Mouse (Mus musculus) heart, adult 2 months (tissue): ENCODE results near the gene Gnb2. TPM values are rescaled to one million over a fixed set of nuclear protein-coding genes. Genes with fewer than 3 reads are reported as not detected.
A peak's percentile ranks its signal among the peaks of the same experiment; 100 is the strongest.

ENCODE experiments used
- DNase-seq, 2 experiments: peaks; one replicate each; pipeline ENCODE4 v3.0.0; 2021
- H3K27ac ChIP-seq: fragments of 200-600 bp; 2 replicates; pipeline ENCODE4 v1.8.1; 2022
- H3K27me3 ChIP-seq: fragments of 200-500 bp; 2 replicates; pipeline ENCODE4 v1.6.1; 2012; ENCODE audit warnings: mild to moderate bottlenecking, low read length, inconsistent platforms, mixed read lengths; ENCODE audit not compliant: control insufficient read depth, insufficient read depth
- H3K36me3 ChIP-seq: fragments of 200-500 bp; 2 replicates; pipeline ENCODE4 v1.6.1; 2012; ENCODE audit warnings: low read length, inconsistent platforms; ENCODE audit not compliant: control insufficient read depth, insufficient read depth
- H3K4me1 ChIP-seq: fragments of 200-500 bp; 2 replicates; pipeline ENCODE4 v1.6.1; 2011; ENCODE audit warnings: low read length; ENCODE audit not compliant: control insufficient read depth, insufficient read depth
- H3K4me3 ChIP-seq: fragments of 200-600 bp; 2 replicates; pipeline ENCODE4 v1.8.1; 2022
- H3K79me2 ChIP-seq: fragments of 200-500 bp; replicated peaks from 2 replicates; pipeline ENCODE4 v1.6.1; 2012; ENCODE audit warnings: mild to moderate bottlenecking, inconsistent platforms, low read length, moderate library complexity, mixed read lengths; ENCODE audit not compliant: control insufficient read depth, insufficient read depth
- H3K9ac ChIP-seq: fragments of 200-500 bp; 2 replicates; pipeline ENCODE4 v1.6.1; 2012; ENCODE audit warnings: low read depth, mild to moderate bottlenecking, control low read depth, inconsistent platforms, low read length, mixed read lengths
- CTCF ChIP-seq: fragments of 200-600 bp; IDR thresholded peaks from 2 replicates; pipeline ENCODE4 v1.8.1; 2022; ENCODE audit warnings: antibody characterized with exemption, mild to moderate bottlenecking, moderate library complexity
- EP300 ChIP-seq: fragments of 200-500 bp; IDR thresholded peaks from 2 replicates; pipeline ENCODE4 v1.6.1; 2011; ENCODE audit warnings: low read depth, low read length, control low read depth; ENCODE audit not compliant: insufficient read depth
- POLR2A ChIP-seq: fragments of 200-500 bp; IDR thresholded peaks from 2 replicates; pipeline ENCODE4 v1.6.1; 2011; ENCODE audit warnings: mild to moderate bottlenecking, low read depth, low read length, control low read depth; ENCODE audit not compliant: insufficient read depth
- WGBS: fragments of 180-500 bp; shearing (Covaris S2); methylation state at CpG from one replicate; pipeline ENCODE4 v1.1.7; 2018; 5-methylcytosine and 5-hydroxymethylcytosine counted together
- intact Hi-C: fragments of 180-260 bp; cut with DNase I; formaldehyde crosslinking; loops from one replicate; pipeline ENCODE4 v1.15.1; 2025
- polyA plus RNA-seq: library from polyadenylated mRNA; depleted of rRNA; stranded (reverse); fragments of >200 nt; gene quantifications from 2 replicates; pipeline ENCODE4 v1.2.3, GENCODE M21; 2012
- total RNA-seq, 2 experiments: library from RNA; stranded (reverse); gene quantifications; 2 replicates each; pipeline ENCODE4 v1.2.3; 2021

The Gnb2 gene
- total and polyA plus RNA-seq, 3 experiments = 222 to 448 (median 249) TPM

GRCm38 (mm10) chr5:137535318-137535717, 2.0 kb upstream of the Gnb2 start:
- Histone ChIP-seq H3K79me2 (peaks cover 5% of the 10 kb centered on the region; the same call in 1 of the 2 replicates), H3K27me3 (no peaks in the 10 kb centered on the region), H3K4me1 (no peaks in the 10 kb centered on the region; the same call in 1 of the 2 replicates), H3K36me3 (no peaks in the 10 kb centered on the region), H3K27ac (no peak overlapping the region), H3K9ac (no peak overlapping the region), H3K4me3 (no peak overlapping the region)
- intact Hi-C loops = no loop called here
- no peak for DNase-seq
- no peak for TF ChIP-seq POLR2A
- no peak for TF ChIP-seq CTCF
- TF ChIP-seq EP300 = no peak
- 71% methylated on average over 9 of the region's 9 CpGs for WGBS

DNA sequence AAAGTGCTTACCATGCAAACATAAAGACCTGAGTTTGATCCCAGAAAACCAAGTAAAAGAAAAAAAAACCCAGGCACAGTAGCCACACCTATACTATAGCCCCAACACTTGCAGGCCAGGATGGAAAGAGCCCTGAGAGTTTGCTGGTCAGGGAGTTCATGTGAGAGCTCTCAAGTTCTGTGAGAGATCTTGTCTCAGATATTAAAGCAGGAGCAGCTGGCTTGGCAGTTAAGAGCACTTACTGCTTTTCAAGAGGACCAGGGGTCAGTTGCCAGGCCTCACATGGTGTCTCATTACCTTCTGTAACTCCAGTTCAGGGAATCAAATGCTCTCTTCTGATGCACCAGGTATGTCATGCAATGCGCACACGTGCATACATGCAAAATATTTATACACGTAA, 1.5 kb upstream of the Gnb2 start:
- Histone ChIP-seq H3K4me1 (peaks cover 2% of the 10 kb centered on the region; the same call in 1 of the 2 replicates), H3K4me3 (no peak overlapping the region), H3K27ac (no peak overlapping the region), H3K9ac (no peak overlapping the region), H3K27me3 (no peaks in the 10 kb centered on the region), H3K36me3 (no peaks in the 10 kb centered on the region), H3K79me2 (peaks cover 5% of the 10 kb centered on the region; the same call in 1 of the 2 replicates)
- intact Hi-C loops = loop anchor here (5.0 kb wide), 1 partner anchor 213 kb away; the partner anchor contains the start of gene Tsc22d4
- DNase-seq = no peak
- 96% methylated on average over 3 of the region's 3 CpGs for WGBS
- TF ChIP-seq POLR2A (no peak), CTCF (no peak), EP300 (no peak)

GRCm38 (mm10) chr5:137532808-137533116, 548 bp downstream of the Gnb2 start:
- 0% methylated on average over 11 of the region's 12 CpGs for WGBS
- H3K4me3 ChIP-seq = peak overlapping the region; percentile 72
- peaks cover 2% of the 10 kb centered on the region; the same call in 1 of the 2 replicates for H3K4me1 ChIP-seq
- no peak for DNase-seq
- H3K27ac ChIP-seq = peak overlapping the region; percentile 100
- no peak for TF ChIP-seq POLR2A
- no peak for TF ChIP-seq EP300
- no peak for TF ChIP-seq CTCF
- peaks cover 5% of the 10 kb centered on the region; the same call in 1 of the 2 replicates for H3K79me2 ChIP-seq
- no peaks in the 10 kb centered on the region for H3K27me3 ChIP-seq
- intact Hi-C loops = loop anchor here (2.0 to 5.0 kb wide), 3 partner anchors 96 to 254 kb away; partner anchors contain the start of genes Fbxo24, Gm20605, Lrch4 and Mepce
- H3K9ac ChIP-seq = peak overlapping the region; percentile 86
- H3K36me3 ChIP-seq = no peaks in the 10 kb centered on the region

DNA sequence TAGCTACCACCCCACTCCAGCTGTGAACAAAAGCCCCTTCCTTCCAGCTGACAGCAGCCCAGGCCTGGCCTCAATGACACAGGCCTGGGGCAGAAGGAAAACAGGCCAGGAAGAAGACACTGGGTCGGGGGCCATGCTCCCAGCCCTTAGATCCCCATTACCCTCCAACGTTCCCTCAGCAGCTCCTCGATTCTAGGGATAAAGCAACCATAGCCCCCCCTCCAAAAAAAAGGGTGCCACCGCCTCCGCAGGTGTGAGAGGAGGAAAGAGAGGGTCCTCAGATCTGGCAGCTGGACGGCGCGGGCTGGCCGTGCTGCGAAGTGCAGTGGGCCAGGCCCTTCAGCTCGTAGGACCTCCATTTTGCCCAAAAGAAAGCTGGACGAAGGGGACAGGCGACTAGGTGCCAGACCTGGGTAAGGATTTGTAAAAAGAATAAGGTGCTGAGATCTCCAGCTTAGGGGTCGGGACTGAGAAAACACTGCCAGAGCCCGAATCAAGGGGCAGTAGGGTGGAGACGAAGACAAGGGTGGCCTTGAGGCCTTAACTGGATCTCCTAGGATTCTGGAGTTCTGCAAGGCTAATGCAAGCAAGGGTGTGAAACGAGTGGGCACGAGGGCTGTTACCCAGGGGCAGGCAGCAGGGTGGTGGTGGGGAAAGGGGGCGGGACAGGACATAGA, 1.0 kb downstream of the Gnb2 start:
- H3K4me3 ChIP-seq = peak overlapping the region; percentile 72
- no peaks in the 10 kb centered on the region for H3K27me3 ChIP-seq
- peak overlapping the region; percentile 86 for H3K9ac ChIP-seq
- no peak for TF ChIP-seq POLR2A
- no peak for TF ChIP-seq CTCF
- no peak for TF ChIP-seq EP300
- H3K36me3 ChIP-seq = no peaks in the 10 kb centered on the region
- peaks cover 2% of the 10 kb centered on the region; the same call in 1 of the 2 replicates for H3K4me1 ChIP-seq
- H3K79me2 ChIP-seq = peaks cover 5% of the 10 kb centered on the region; the same call in 1 of the 2 replicates
- DNase-seq = peak in 1 of 2 experiments; percentile 64
- intact Hi-C loops = loop anchor here (2.0 to 5.0 kb wide), 3 partner anchors 97 to 255 kb away; partner anchors contain the start of genes Fbxo24, Gm20605, Lrch4 and Mepce
- H3K27ac ChIP-seq = peak overlapping the region; percentile 100
- under 1% methylated on average over 19 of the region's 19 CpGs for WGBS

DNA sequence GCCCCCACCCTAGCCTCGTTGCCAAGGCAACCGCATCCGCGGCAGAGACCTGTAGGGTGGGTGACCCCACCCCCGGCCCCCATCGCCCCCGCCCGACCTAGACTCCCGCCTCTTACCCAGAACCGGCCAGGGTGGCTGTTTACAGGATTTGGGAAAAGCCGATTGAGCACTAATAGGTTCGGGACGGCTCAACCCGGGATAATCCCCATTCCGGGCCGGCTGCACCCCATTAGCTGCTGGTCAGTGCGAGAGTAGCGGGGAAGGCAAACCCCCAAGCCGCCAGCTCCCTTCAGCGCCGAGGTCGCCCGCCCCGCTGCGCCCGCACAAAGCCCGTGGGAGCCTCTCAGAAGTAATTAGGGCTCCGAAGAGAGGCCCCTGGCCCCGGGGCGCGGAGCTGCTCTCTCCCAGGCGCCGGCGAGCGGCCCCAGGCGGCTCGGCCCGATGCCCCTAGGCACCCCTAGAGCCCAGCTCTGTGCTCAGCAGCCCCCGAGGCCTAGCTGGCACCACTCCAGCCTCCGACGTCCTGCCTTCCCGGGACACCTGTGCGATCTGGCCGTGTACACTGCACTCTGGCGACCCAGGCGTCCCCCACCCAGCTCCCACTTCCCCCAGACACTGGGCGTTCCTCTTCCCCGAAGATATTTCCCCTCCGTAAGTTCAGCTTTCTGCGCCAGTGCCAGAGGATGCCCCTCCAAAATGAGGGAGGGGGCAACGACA, 1.7 kb downstream of the Gnb2 start:
- Histone ChIP-seq H3K4me1 (peaks cover 2% of the 10 kb centered on the region; the same call in 1 of the 2 replicates), H3K36me3 (no peaks in the 10 kb centered on the region), H3K27me3 (no peaks in the 10 kb centered on the region), H3K9ac (peak overlapping the region; percentile 86), H3K79me2 (peaks cover 5% of the 10 kb centered on the region; the same call in 1 of the 2 replicates), H3K4me3 (peak overlapping the region; percentile 72), H3K27ac (peak overlapping the region; percentile 100)
- TF ChIP-seq POLR2A = 0 out of 2 replicates have a peak, but pooled peaks have one; percentile 7
- no peak for TF ChIP-seq CTCF
- TF ChIP-seq EP300 = no peak
- DNase-seq = peak; percentile 78 to 80
- 0% methylated on average over 50 of the region's 51 CpGs for WGBS
- intact Hi-C loops = loop anchor here (1.0 to 5.0 kb wide), 4 partner anchors 21 to 255 kb away; partner anchors contain the start of genes Fbxo24, Gm20605, Lrch4 and Mepce
